Mouse (Mus musculus): ENCODE results near the gene Rad23b. TPM values are rescaled to one million over a fixed set of nuclear protein-coding genes. Genes with fewer than 3 reads are reported as not detected.
A peak's percentile ranks its signal among the peaks of the same experiment; 100 is the strongest.

Gene Rad23b
- polyA plus RNA-seq, 1 experiment, result 83.9 TPM

GRCm38 (mm10) chr4:55335030-55335770 lies 14.6 kb upstream of the Rad23b start:
- H3K27ac ChIP-seq (ENCODE audit: insufficient read depth, low read depth, low read length), result no peak overlapping the region
- peaks cover 11% of the 10 kb centered on the region for H3K4me1 ChIP-seq (ENCODE audit: control insufficient read depth, insufficient read depth, low read length)
- TF ChIP-seq CTCF (IDR thresholded peaks at IDR 0.05; ENCODE audit: low read depth, low read length), result no peak
- no peak for TF ChIP-seq POLR2A (IDR thresholded peaks at IDR 0.05; ENCODE audit: borderline replicate concordance, low read depth, low read length)
- H3K4me3 ChIP-seq (ENCODE audit: insufficient read depth, low read length), result no peak overlapping the region

- no peak overlapping the region for H3K4me3 ChIP-seq (ENCODE audit: insufficient read depth, low read length)
- TF ChIP-seq POLR2A (IDR thresholded peaks at IDR 0.05; ENCODE audit: borderline replicate concordance, low read depth, low read length), result no peak
- no peak for TF ChIP-seq CTCF (IDR thresholded peaks at IDR 0.05; ENCODE audit: low read depth, low read length)
- no peak overlapping the region for H3K27ac ChIP-seq (ENCODE audit: insufficient read depth, low read depth, low read length)
- H3K4me1 ChIP-seq (ENCODE audit: control insufficient read depth, insufficient read depth, low read length), result peaks cover 24% of the 10 kb centered on the region
Measured at GRCm38 (mm10) chr4:55338905-55339304, 10.9 kb upstream of the Rad23b start.

GRCm38 (mm10) chr4:55339388-55339787 lies 10.5 kb upstream of the Rad23b start:
- no peak for TF ChIP-seq POLR2A (IDR thresholded peaks at IDR 0.05; ENCODE audit: borderline replicate concordance, low read depth, low read length)
- TF ChIP-seq CTCF (IDR thresholded peaks at IDR 0.05; ENCODE audit: low read depth, low read length), result no peak
- Histone ChIP-seq H3K4me1 (ENCODE audit: control insufficient read depth, insufficient read depth, low read length) (peaks cover 24% of the 10 kb centered on the region), H3K4me3 (ENCODE audit: insufficient read depth, low read length) (no peak overlapping the region), H3K27ac (ENCODE audit: insufficient read depth, low read depth, low read length) (no peak overlapping the region)

- H3K4me1 ChIP-seq (ENCODE audit: control insufficient read depth, insufficient read depth, low read length), result peaks cover 13% of the 10 kb centered on the region
- no peak overlapping the region for H3K4me3 ChIP-seq (ENCODE audit: insufficient read depth, low read length)
- TF ChIP-seq CTCF (IDR thresholded peaks at IDR 0.05; ENCODE audit: low read depth, low read length) (no peak), POLR2A (IDR thresholded peaks at IDR 0.05; ENCODE audit: borderline replicate concordance, low read depth, low read length) (no peak)
- H3K27ac ChIP-seq (ENCODE audit: insufficient read depth, low read depth, low read length), result no peak overlapping the region
Measured at GRCm38 (mm10) chr4:55341797-55342196, 8.0 kb upstream of the Rad23b start.

GRCm38 (mm10) chr4:55342602-55343001 lies 7.2 kb upstream of the Rad23b start:
- Histone ChIP-seq H3K27ac (ENCODE audit: insufficient read depth, low read depth, low read length) (no peak overlapping the region), H3K4me1 (ENCODE audit: control insufficient read depth, insufficient read depth, low read length) (peaks cover 13% of the 10 kb centered on the region), H3K4me3 (ENCODE audit: insufficient read depth, low read length) (no peak overlapping the region)
- TF ChIP-seq POLR2A (IDR thresholded peaks at IDR 0.05; ENCODE audit: borderline replicate concordance, low read depth, low read length), result no peak
- no peak for TF ChIP-seq CTCF (IDR thresholded peaks at IDR 0.05; ENCODE audit: low read depth, low read length)

GRCm38 (mm10) chr4:55343287-55343686 lies 6.6 kb upstream of the Rad23b start:
- H3K4me3 ChIP-seq (ENCODE audit: insufficient read depth, low read length), result no peak overlapping the region
- H3K27ac ChIP-seq (ENCODE audit: insufficient read depth, low read depth, low read length), result no peak overlapping the region
- no peak for TF ChIP-seq POLR2A (IDR thresholded peaks at IDR 0.05; ENCODE audit: borderline replicate concordance, low read depth, low read length)
- H3K4me1 ChIP-seq (ENCODE audit: control insufficient read depth, insufficient read depth, low read length), result peaks cover 13% of the 10 kb centered on the region

GRCm38 (mm10) chr4:55348759-55349451 lies 938 bp upstream of the Rad23b start:
- H3K4me1 ChIP-seq (ENCODE audit: control insufficient read depth, insufficient read depth, low read length), result peaks cover 12% of the 10 kb centered on the region
- TF ChIP-seq POLR2A (IDR thresholded peaks at IDR 0.05; ENCODE audit: borderline replicate concordance, low read depth, low read length) (no peak), CTCF (IDR thresholded peaks at IDR 0.05; ENCODE audit: low read depth, low read length) (no peak)
- peak overlapping the region; percentile 67 for H3K4me3 ChIP-seq (ENCODE audit: insufficient read depth, low read length)
- peak overlapping the region; percentile 73 for H3K27ac ChIP-seq (ENCODE audit: insufficient read depth, low read depth, low read length)

- H3K27ac ChIP-seq (ENCODE audit: insufficient read depth, low read depth, low read length), result peak overlapping the region; percentile 79
- peaks cover 20% of the 10 kb centered on the region for H3K4me1 ChIP-seq (ENCODE audit: control insufficient read depth, insufficient read depth, low read length)
- TF ChIP-seq POLR2A (IDR thresholded peaks at IDR 0.05; ENCODE audit: borderline replicate concordance, low read depth, low read length), result no peak
- 0 out of 2 replicates have a peak, but pooled peaks have one; percentile 12 for TF ChIP-seq CTCF (IDR thresholded peaks at IDR 0.05; ENCODE audit: low read depth, low read length)
- H3K4me3 ChIP-seq (ENCODE audit: insufficient read depth, low read length), result peak overlapping the region; percentile 95
Measured at GRCm38 (mm10) chr4:55350219-55350931, 532 bp downstream of the Rad23b start.

GRCm38 (mm10) chr4:55351037-55351436 lies 1.2 kb downstream of the Rad23b start:
- peaks cover 24% of the 10 kb centered on the region for H3K4me1 ChIP-seq (ENCODE audit: control insufficient read depth, insufficient read depth, low read length)
- peak overlapping the region; percentile 95 for H3K4me3 ChIP-seq (ENCODE audit: insufficient read depth, low read length)
- peak overlapping the region; percentile 79 for H3K27ac ChIP-seq (ENCODE audit: insufficient read depth, low read depth, low read length)
- TF ChIP-seq CTCF (IDR thresholded peaks at IDR 0.05; ENCODE audit: low read depth, low read length) (no peak), POLR2A (IDR thresholded peaks at IDR 0.05; ENCODE audit: borderline replicate concordance, low read depth, low read length) (no peak)

All from bone marrow macrophage, adult 2 months (primary cell).